Comparison of ENCODE assay signal across 26 mouse cellular contexts in the genomic region with DNA sequence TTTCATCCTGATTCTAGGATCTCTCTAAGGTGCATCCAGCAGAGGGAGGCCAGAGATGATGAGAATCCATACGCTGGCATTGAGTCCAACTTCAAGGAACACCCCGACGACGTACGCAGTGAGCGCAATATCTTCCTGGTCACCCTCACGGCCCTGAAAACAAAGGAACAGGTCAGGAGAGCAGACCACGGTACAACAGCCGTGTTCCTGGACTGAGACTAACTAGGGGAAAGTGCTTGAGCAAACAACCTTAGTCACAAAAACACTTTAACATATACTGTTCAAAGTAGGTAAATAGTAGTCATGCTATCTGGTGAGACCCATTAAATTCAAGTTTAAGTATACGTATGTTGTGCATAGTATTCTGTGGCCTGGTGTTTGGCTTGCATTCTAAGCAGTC. TPM values are rescaled to one million over a fixed set of nuclear protein-coding genes. Genes with fewer than 3 reads are reported as not detected.
A peak's percentile ranks its signal among the peaks of the same experiment; 100 is the strongest.
DNase-seq lines count a peak whose midpoint lies in the region; ATAC-seq lines count a peak whose summit lies in the region.
"Had no signal": no experiment of that assay in that cellular context is flagged by ENCODE, and none has a peak within 500 bp of the region (broad histone marks: within the 10 kb centered on the region; RNA-seq: fewer than 3 reads in every experiment).

No protein-coding gene starts in this region.

- peak; percentile 63 for DNase-seq in heart, adult 11 months
- no peak for DNase-seq in heart, adult 8-10 months (ENCODE audit: low spot score)
- DNase-seq in liver, result no peak
- DNase-seq in retina, postnatal 1 day, result no peak
- DNase-seq: adrenal gland, adult 8-10 months; adrenal gland, postnatal 14 days; adrenal gland, postnatal 36 days; B cell, adult 2 months; cerebellum, adult 11-12 months; cerebellum, adult 2 months; cerebellum, adult 9-10 months; cerebellum, postnatal 10 days; cerebellum, postnatal 25 days had no signal

- H3K4me3 ChIP-seq in liver, embryonic 15.5 days (replicated peaks), result no peak overlapping the region
- H3K4me3 ChIP-seq in stomach, embryonic 16.5 days (replicated peaks; ENCODE audit: low read length), result no peak overlapping the region
- H3K4me3 ChIP-seq: embryonic facial prominence, embryonic 10.5 days; embryonic facial prominence, embryonic 12.5 days; forebrain, embryonic 13.5 days; forebrain, embryonic 15.5 days had no signal

- 76% methylated on average over 10 of the region's 10 CpGs for WGBS in liver, embryonic 15.5 days (ENCODE audit: insufficient replicate concordance)
- 74% methylated on average over 10 of the region's 10 CpGs for WGBS in stomach, embryonic 16.5 days

- no peak overlapping the region for H3K27ac ChIP-seq in liver, embryonic 15.5 days (replicated peaks)
- 0 out of 2 replicates have a peak overlapping the region, but pooled peaks have one; percentile 20 for H3K27ac ChIP-seq in stomach, embryonic 16.5 days (ENCODE audit: low read length)
- H3K27ac ChIP-seq: embryonic facial prominence, embryonic 10.5 days; embryonic facial prominence, embryonic 12.5 days; forebrain, embryonic 13.5 days; forebrain, embryonic 15.5 days had no signal

- H3K27me3 ChIP-seq in liver, embryonic 15.5 days, result no peaks in the 10 kb centered on the region
- H3K27me3 ChIP-seq in stomach, embryonic 16.5 days (ENCODE audit: control insufficient read depth, insufficient read depth, low read length), result no peaks in the 10 kb centered on the region
- H3K27me3 ChIP-seq: CH12.LX; embryonic facial prominence, embryonic 12.5 days; forebrain, embryonic 13.5 days; forebrain, embryonic 15.5 days had no signal

- H3K9me3 ChIP-seq in liver, embryonic 15.5 days (replicated peaks), result no peaks in the 10 kb centered on the region
- no peaks in the 10 kb centered on the region for H3K9me3 ChIP-seq in stomach, embryonic 16.5 days (replicated peaks; ENCODE audit: control insufficient read depth, low read length)
- H3K9me3 ChIP-seq: embryonic facial prominence, embryonic 10.5 days; embryonic facial prominence, embryonic 12.5 days; forebrain, embryonic 13.5 days; forebrain, embryonic 15.5 days had no signal

- H3K9ac ChIP-seq in liver, embryonic 15.5 days, result no peak overlapping the region
- H3K9ac ChIP-seq in stomach, embryonic 16.5 days (ENCODE audit: low read length), result no peak overlapping the region
- H3K9ac ChIP-seq: embryonic facial prominence, embryonic 12.5 days; forebrain, embryonic 13.5 days; forebrain, embryonic 15.5 days had no signal

- no peak overlapping the region for H3K4me2 ChIP-seq in liver, embryonic 15.5 days
- no peak overlapping the region for H3K4me2 ChIP-seq in stomach, embryonic 16.5 days (ENCODE audit: low read depth, low read length)
- H3K4me2 ChIP-seq: embryonic facial prominence, embryonic 12.5 days; forebrain, embryonic 13.5 days; forebrain, embryonic 15.5 days had no signal

- H3K4me1 ChIP-seq in liver, embryonic 15.5 days (replicated peaks), result no peaks in the 10 kb centered on the region
- no peaks in the 10 kb centered on the region for H3K4me1 ChIP-seq in stomach, embryonic 16.5 days (ENCODE audit: control insufficient read depth, insufficient read depth, low read length)
- H3K4me1 ChIP-seq: forebrain, embryonic 13.5 days; forebrain, embryonic 15.5 days had no signal

- 0 out of 2 replicates have a peak, but pooled peaks have one; percentile 28 for ATAC-seq in liver, embryonic 15.5 days (ENCODE audit: insufficient read depth)
- ATAC-seq in stomach, embryonic 16.5 days (ENCODE audit: insufficient read depth, low FRiP score), result no peak
- ATAC-seq: activated CD4-positive, CD25-positive, alpha-beta regulatory T cell, adult 4 months; CD4-positive, CD25-positive, alpha-beta regulatory T cell, adult 4 months; forebrain, embryonic 13.5 days; forebrain, embryonic 15.5 days had no signal

- no peaks in the 10 kb centered on the region for H3K36me3 ChIP-seq in liver, embryonic 15.5 days (replicated peaks)
- H3K36me3 ChIP-seq in stomach, embryonic 16.5 days (ENCODE audit: control insufficient read depth, insufficient read depth, low read length), result no peaks in the 10 kb centered on the region
- H3K36me3 ChIP-seq: embryonic facial prominence, embryonic 10.5 days; embryonic facial prominence, embryonic 12.5 days; forebrain, embryonic 15.5 days; G1E had no signal

RNA-seq across cellular contexts. Expression of a gene that starts 22.0 kb away (rescaled TPM):
- total RNA-seq in heart, adult 8-10 months (2022), result 1 to 10 TPM; 2.2 to 3.6 (median 2.7) TPM
- polyA plus RNA-seq in liver, embryonic 15.5 days (2015; fragmentation: Nextera tagmentation; extraction: Ambion mirVana), result 339 and 487 TPM in 2 replicates
- polyA plus RNA-seq in stomach, embryonic 16.5 days (2015; fragmentation: Nextera tagmentation; extraction: Ambion mirVana), result 10.9 and 15.0 TPM in 2 replicates
- total RNA-seq: CH12.LX had no signal
- polyA plus RNA-seq: cerebellum, adult 2 months; cortical plate, adult 2 months; embryonic facial prominence, embryonic 10.5 days; embryonic facial prominence, embryonic 12.5 days; forebrain, embryonic 13.5 days; forebrain, embryonic 15.5 days; G1E had no signal

RNA-seq across cellular contexts. Expression of a gene that starts 32.9 kb away (rescaled TPM):
- total RNA-seq in heart, adult 8-10 months (2022), result under 1 TPM in 1 of 4 experiments, not detected in 3; 0.14 TPM
- polyA plus RNA-seq in liver, embryonic 15.5 days (2015; fragmentation: Nextera tagmentation; extraction: Ambion mirVana), result 20.5 and 25.0 TPM in 2 replicates
- 2.7 and 3.6 TPM in 2 replicates for polyA plus RNA-seq in stomach, embryonic 16.5 days (2015; fragmentation: Nextera tagmentation; extraction: Ambion mirVana)
- total RNA-seq: adrenal gland, adult 18-20 months; adrenal gland, adult 8-10 months; adrenal gland, postnatal 36 days; CH12.LX had no signal
- polyA plus RNA-seq: CD4-positive, CD25-positive, alpha-beta regulatory T cell, adult 4 months; embryonic facial prominence, embryonic 10.5 days; forebrain, embryonic 11.5 days; G1E had no signal

Comparison
In these comparisons a context has a peak if more than half of its experiments do, and no peak if none do; other contexts are left out.
1. RNA of a gene that starts 22.0 kb away (polyA plus RNA-seq): 339 to 487 TPM in liver, embryonic 15.5 days; 10.9 to 15.0 TPM in stomach, embryonic 16.5 days; every median in the first group is over 10 times any median in the second.